Mouse (Mus musculus): Measurements from ENCODE around the gene Pex11b.
"Not testable (repeated sequence)": the region's sequence is repeated elsewhere in the genome, so short reads cannot be mapped to it uniquely, and the experiment has no call there.

The Pex11b gene

DNA sequence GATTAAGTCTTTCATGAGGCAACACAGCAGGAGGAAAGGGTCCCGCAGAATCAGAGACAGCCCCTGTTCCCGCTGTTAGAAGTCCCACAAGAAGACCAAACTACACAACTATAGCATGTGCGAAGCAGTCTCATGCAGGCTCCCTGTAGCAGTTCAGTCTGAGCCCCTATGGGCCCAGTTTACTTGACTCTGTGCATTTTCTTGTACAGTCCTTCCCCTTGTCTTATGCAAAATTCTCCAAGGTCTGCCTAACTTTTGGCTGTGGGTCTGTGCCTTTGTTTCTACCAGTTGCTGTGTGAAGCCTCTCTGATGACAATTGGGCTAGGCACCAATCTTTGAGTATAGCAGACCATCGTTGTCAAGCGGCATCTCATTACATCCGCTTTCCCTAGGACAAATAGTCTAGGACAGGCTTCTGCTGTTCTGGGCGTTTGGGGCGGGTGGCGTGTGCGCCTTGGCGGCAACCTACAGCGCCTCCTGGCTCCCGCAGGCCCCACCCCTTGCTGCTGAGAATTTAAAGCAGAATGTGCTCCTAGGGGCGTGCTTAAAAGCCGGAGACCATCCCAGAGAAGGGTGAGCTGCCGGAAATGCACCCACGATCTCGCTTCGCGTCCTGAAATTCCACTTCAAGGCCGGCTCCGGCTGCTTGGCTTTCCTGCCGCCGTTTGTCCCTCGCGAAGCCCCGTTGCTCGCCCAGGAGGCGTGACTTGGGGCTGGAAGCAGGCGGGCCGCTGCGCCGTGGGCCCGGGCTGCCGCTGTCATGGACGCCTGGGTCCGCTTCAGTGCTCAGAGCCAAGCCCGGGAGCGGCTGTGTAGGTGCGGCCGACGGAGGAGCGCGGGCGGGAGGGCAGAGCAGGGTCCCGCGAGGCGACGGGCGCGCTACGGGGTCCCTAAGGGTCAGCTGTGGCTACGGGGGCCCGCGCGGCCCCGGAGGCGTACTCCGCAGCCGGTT lies at the start of gene Pex11b, which contains the start of gene Gm42957:
Gene Pex11b, plus strand, starts transcription at position 449 of the 952 bp plus-strand sequence.
Gene Gm42957, plus strand, starts transcription at position 547 of the 952 bp plus-strand sequence.
- DNase-seq (ENCODE audit: low spot score in 2 of 2): peak; percentile 71 to 86

- no peak for DNase-seq (ENCODE audit: low spot score in 2 of 2)
These were observed 44.5 kb upstream of the Pex11b start for GRCm38 (mm10) chr3:96590657-96591056.

GRCm38 (mm10) chr3:96593374-96593773 lies 41.8 kb upstream of the Pex11b start:
- DNase-seq (ENCODE audit: low spot score in 2 of 2): no peak

- DNase-seq (ENCODE audit: low spot score in 2 of 2): peak; percentile 91 to 93
These were observed 41.2 kb upstream of the Pex11b start, which contains the start of gene Polr3gl for GRCm38 (mm10) chr3:96593790-96594560. Gene Polr3gl, minus strand, starts transcription at chr3:96594181.

- DNase-seq (ENCODE audit: low spot score in 2 of 2): no peak
These were observed 40.3 kb upstream of the Pex11b start for GRCm38 (mm10) chr3:96594851-96595250.

- DNase-seq (ENCODE audit: low spot score in 2 of 2): no peak
These were observed 39.5 kb upstream of the Pex11b start for GRCm38 (mm10) chr3:96595661-96596060.

- peak; percentile 76 for DNase-seq (ENCODE audit: low spot score in 2 of 2)
These were observed 38.9 kb upstream of the Pex11b start, which contains the start of gene Ankrd34a for GRCm38 (mm10) chr3:96596228-96596707. Gene Ankrd34a, plus strand, starts transcription at chr3:96596636.

DNA sequence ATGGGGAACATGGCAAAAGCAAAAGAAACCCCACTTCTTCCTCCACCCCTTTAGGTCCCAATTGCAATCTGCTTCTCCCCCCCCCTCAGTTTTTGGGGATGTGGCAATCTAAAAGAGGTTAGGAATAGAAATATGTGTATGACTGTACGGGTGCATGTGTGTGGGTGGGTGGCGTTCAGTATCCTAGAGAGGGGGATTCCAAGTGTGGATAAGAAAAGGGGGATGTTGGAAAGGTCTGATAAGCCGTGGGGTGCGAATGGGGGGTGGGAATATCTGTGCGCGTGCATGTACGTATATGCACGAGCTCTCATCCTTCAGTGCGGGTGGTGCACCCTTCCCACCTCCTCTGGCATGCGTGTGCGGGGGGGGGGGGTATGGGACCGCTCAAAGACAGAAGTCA lies 38.3 kb upstream of the Pex11b start:
- DNase-seq (ENCODE audit: low spot score in 2 of 2): peak in 1 of 2 experiments; percentile 43

DNA sequence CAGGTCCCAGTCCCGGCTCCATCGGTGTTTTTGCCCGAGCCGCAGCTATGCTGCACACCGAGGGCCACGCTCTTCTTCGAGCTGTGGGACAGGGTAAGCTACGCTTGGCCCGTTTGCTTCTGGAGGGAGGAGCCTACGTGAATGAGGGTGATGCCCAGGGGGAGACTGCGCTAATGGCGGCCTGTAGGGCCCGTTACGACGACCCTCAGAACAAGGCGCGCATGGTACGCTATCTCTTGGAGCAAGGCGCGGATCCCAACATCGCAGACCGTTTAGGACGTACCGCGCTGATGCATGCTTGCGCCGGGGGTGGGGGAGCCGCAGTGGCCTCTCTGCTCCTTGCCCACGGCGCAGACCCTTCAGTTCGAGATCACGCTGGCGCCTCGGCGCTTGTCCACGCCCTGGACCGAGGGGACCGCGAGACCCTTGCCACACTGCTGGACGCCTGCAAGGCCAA lies 37.7 kb upstream of the Pex11b start:
- DNase-seq (ENCODE audit: low spot score in 2 of 2): peak in 1 of 2 experiments; percentile 54

DNA sequence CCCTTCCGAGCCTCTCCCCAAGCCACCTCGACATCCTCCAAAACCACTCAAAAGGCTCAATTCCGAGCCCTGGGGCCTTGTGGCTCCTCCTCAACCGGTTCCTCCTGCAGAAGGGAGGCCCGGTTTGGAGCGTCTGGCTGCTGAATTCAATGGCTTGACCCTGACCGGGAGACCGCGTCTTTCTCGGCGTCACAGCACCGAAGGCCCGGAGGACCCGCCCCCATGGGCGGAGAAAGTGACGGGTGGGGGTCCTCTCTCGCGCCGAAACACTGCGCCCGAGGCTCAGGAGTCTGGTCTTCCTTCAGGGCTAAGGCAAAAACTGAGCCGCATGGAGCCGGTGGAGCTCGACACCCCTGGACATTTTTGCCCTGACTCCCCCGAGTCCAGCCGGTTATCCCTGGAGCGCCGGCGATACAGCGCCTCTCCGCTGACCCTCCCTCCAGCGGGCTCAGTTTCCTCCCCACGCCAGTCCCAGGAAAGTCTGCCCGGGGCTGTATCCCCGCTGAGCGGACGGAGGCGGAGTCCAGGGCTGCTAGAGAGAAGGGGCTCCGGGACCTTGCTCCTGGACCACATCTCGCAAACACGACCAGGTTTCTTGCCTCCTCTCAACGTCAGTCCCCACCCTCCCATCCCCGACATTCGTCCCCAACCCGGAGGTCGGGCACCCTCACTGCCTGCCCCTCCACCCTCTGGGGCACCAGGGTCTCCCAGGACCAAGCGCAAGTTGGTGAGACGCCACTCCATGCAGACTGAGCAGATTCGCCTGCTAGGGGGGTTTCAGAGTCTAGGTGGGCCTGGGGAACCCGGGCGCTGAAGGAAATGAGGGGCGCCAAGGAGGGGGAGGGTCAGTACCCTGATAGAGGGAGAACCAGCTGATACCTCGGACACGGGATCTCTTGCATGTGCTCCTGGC lies 36.8 kb upstream of the Pex11b start:
- DNase-seq (ENCODE audit: low spot score in 2 of 2): peak in 1 of 2 experiments; percentile 75

DNA sequence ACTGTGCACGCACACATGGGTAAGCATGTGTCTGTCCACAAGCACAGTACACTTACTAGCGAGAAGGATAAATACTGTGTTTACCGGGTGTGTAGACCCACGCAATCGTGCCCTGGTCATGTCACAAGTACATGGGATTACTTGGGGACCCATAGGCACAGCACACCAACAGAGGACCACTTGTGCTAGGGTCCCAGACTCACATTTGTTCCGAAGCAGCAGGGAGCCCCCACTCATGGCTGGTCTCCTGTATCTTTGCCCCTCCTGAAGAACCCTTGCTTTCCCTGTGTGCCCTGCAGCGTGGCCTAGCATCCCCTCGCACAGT lies 36.1 kb upstream of the Pex11b start:
- DNase-seq (ENCODE audit: low spot score in 2 of 2): no peak

- DNase-seq (ENCODE audit: low spot score in 2 of 2): no peak
These were observed 35.8 kb upstream of the Pex11b start for GRCm38 (mm10) chr3:96599411-96599810.

DNA sequence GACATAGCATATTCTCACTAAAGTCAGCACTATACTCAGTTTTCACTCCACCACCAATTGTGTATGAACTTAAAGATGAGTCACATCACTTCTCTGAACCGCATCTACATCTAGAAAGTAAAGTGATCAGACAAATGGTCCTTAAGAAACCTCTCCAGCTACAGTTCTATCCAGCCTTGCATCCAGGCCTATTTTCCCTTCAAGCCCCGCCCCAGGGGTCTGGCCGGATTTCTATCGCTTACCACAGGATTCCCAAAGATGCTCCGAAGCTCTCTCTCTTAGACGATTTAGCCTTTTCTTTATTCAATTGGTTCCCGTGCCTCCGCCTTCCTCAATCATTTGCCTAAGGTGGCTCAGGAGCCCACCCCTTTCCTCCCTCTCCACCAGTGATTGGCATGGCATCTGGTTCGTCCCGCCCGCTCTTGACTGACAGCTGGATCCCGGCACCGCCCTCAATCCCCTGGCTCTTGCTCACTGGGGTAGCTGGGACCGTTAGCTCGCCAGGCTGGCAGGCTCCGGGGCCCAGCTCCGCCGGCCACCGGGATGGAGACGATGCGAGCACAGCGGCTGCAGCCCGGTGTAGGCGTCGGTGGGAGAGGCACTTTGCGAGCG lies 34.4 kb upstream of the Pex11b start, which contains the start of gene Lix1l:
Gene Lix1l, plus strand, starts transcription at position 511 of the 612 bp plus-strand sequence.
- peak; percentile 92 to 93 for DNase-seq (ENCODE audit: low spot score in 2 of 2)

- peak in 1 of 2 experiments; percentile 64 for DNase-seq (ENCODE audit: low spot score in 2 of 2)
These were observed 33.9 kb upstream of the Pex11b start for GRCm38 (mm10) chr3:96601251-96601787.

DNA sequence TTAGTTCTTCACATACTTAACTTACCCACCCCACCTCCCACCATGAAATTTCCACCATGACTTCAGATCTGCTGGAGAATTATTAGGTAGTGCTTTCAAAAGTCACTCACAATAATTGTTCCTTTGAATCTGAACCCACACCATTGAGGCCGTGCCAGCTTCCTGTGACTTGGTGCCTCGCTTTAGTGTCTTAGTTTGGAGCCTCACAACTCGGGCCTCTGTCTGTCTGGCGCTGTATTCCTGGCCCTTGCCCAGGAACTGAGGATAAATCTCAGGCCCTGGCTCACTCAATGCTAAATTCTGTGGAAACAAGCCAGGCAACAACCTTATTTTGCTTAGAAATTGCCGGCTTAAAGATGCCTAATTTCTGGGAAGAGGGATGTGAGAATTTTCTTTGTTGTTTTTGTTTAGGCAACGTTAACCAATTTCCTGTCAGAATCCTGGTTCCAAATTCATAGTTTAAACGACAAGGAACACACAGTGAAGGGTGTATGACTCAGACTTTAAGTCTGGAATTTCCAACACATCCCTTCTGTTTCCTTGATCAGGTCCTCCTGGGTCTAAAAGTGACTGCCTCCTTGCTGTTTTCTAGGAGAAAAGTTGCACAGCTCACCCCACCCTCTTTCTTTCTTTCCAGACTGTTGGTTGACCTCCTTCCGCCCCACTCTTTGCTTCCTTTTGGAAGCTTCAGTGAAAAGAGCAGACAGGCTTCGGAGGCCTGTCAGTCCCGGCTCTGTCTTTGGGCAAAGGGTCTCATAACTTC lies 33.1 kb upstream of the Pex11b start:
- no peak for DNase-seq (ENCODE audit: low spot score in 2 of 2)

DNA sequence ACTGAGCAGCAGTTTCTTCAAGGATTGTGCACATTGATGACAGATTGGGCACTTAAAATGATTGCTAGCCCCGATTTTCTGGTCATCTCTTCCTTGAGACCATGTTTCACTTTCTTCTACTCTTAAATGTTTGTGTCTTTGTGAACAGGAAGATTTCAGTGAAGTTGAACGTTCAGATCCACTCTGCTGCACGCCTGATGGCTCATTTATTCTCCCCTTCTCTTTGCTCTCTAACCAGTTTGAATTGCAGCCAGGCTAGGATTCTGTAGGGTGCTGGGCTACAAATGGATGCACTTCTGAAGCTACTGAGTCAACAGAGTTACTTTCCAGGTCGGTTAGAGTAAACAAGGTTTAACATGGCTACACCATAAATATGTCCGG lies 32.5 kb upstream of the Pex11b start:
- DNase-seq (ENCODE audit: low spot score in 2 of 2): no peak

- DNase-seq (ENCODE audit: low spot score in 2 of 2): no peak
These were observed 31.9 kb upstream of the Pex11b start for GRCm38 (mm10) chr3:96603311-96603710.

DNA sequence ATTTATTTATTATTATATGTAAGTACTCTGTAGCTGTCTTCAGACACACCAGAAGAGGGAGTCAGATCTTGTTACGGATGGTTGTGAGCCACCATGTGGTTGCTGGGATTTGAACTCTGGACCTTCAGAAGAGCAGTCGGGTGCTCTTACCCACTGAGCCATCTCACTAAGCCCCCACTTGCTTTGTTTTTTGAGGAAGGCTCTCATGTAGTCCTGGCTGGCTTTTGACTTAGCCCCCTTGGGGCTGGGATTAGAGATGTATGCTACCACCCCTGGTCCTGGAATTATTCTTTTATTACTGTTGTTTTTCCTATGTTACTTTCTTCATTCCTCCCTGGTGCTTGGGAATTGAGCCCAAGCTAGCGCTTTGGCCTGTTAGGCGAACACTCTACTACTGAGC lies 29.2 kb upstream of the Pex11b start:
- DNase-seq (ENCODE audit: low spot score in 2 of 2): not testable (repeated sequence)

GRCm38 (mm10) chr3:96606618-96607017 lies 28.6 kb upstream of the Pex11b start:
- no peak for DNase-seq (ENCODE audit: low spot score in 2 of 2)

All from frontal cortex, postnatal 10 days (tissue).